Mouse (Mus musculus) regulatory T cell (primary cell): ENCODE results near the gene Tsc22d1.

Source experiments
- in situ Hi-C: fragments of 300-600 bp; cut with MboI, MseI; formaldehyde crosslinking; loops from one replicate; pipeline ENCODE4 v1.15.1; 2025; ENCODE audit warnings: high pct_unique_total_duplicates

Tsc22d1 gene

GRCm38 (mm10) chr14:76514050-76514585 lies 99.4 kb downstream of the Tsc22d1 start:
- in situ Hi-C loops: no loop called here

GRCm38 (mm10) chr14:76515620-76516019 lies 100.9 kb downstream of the Tsc22d1 start:
- in situ Hi-C loops: no loop called here

GRCm38 (mm10) chr14:76518217-76518616 lies 103.5 kb downstream of the Tsc22d1 start:
- in situ Hi-C loops: no loop called here

GRCm38 (mm10) chr14:76520606-76521005 lies 105.8 kb downstream of the Tsc22d1 start:
- in situ Hi-C loops: no loop called here

DNA sequence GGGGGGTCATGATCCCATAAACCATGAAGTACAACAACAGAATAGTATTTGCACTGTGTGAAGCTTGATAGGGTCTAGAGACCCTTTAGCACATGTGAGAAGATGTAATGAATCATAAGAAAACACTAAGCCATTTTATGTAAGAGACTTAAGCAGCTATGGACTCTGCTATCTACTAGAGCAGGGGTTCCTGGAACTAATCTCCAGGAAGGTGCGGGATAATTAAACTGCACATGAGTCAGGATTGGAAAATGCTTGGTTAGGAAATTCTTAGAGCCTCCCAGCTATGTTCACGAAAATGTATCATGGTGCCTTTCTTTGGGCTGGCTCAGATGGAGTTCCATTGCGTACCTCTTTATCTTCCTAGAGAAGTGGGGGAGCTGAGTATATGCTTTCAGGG lies 106.5 kb downstream of the Tsc22d1 start:
- in situ Hi-C loops: no loop called here

GRCm38 (mm10) chr14:76523344-76523743 lies 108.6 kb downstream of the Tsc22d1 start:
- in situ Hi-C loops: no loop called here

GRCm38 (mm10) chr14:76526467-76526866 lies 111.7 kb downstream of the Tsc22d1 start:
- in situ Hi-C loops: no loop called here

GRCm38 (mm10) chr14:76527030-76527719 lies 112.4 kb downstream of the Tsc22d1 start:
- in situ Hi-C loops: no loop called here

GRCm38 (mm10) chr14:76527758-76528313 lies 113.1 kb downstream of the Tsc22d1 start:
- in situ Hi-C loops: no loop called here

- in situ Hi-C loops: no loop called here
Observed at GRCm38 (mm10) chr14:76528641-76529040, 113.9 kb downstream of the Tsc22d1 start.

- in situ Hi-C loops: no loop called here
Observed at GRCm38 (mm10) chr14:76531027-76531660, 116.4 kb downstream of the Tsc22d1 start.

- in situ Hi-C loops: no loop called here
Observed at GRCm38 (mm10) chr14:76532257-76533169, 117.8 kb downstream of the Tsc22d1 start.

DNA sequence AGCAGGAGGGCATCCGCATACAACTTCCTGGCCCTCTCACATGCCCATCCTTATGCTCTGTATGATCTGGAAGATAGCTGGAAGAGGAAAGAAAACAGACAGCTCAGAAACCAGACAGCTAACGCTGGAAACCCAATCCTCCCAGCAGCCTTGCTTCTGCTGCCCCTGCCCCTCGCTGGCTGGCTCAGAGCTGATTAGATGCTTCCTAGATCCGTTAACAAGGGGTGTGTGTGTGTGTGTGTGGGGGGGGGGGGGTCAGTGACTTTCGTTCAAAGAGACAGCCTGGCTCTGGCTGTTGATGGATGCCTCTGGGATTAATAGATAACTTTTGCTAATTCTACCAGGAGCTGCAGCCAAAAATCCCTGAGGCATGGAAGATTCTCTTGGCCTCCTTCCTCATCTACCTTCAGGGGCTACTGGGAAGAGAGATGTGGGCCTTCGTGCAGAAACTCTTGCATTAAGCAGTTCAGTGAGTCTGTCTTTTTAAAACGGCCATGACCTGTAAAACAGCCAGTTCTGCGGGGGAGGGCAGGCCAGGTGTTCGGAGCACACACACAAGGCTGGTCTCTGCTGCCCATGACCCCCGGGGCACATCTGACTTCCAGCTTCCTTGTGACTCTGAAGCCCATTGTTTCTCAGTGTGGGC lies 118.5 kb downstream of the Tsc22d1 start:
- in situ Hi-C loops: no loop called here

- in situ Hi-C loops: no loop called here
Observed at GRCm38 (mm10) chr14:76535096-76535495, 120.3 kb downstream of the Tsc22d1 start.

- in situ Hi-C loops: no loop called here
Observed at GRCm38 (mm10) chr14:76536921-76537320, 122.2 kb downstream of the Tsc22d1 start.

DNA sequence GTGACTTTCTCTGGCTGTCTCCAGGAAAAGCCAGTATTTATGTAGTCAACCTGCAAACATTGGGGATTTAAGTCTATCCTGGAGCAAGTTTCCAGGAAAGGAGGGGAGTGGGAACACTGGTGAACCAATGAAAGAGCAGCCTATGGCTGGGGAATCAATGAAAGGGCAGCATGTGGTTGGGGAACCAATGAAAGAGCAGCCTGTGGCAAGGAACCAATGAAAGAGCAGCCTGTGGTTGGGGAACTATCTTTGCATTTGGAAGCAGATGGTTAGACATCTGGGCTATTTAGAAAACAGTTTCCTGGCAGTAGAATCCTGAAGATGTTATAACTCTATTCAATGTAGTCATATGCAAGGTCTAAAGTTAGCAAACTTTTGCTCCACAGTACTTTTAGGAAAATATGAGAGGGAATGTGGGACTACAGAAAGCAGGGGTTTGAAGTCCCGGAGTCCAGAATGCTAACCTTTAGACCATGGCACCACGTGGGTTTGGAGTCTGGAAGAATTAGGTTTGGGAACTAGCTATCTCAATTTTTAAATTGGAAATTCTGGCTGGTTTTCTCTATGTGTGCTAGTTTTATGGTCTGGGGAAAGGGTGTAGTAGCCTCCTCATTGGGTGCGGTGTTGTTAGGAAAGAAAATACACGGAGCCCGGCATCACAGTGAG lies 125.4 kb downstream of the Tsc22d1 start:
- in situ Hi-C loops: no loop called here

- in situ Hi-C loops: no loop called here
Observed at GRCm38 (mm10) chr14:76541341-76541740, 126.6 kb downstream of the Tsc22d1 start.

GRCm38 (mm10) chr14:76544136-76544535 lies 129.4 kb downstream of the Tsc22d1 start:
- in situ Hi-C loops: no loop called here

GRCm38 (mm10) chr14:76555263-76556030 lies 140.7 kb downstream of the Tsc22d1 start:
- in situ Hi-C loops: loop anchor here (10.0 kb wide), 2 partner anchors 229 to 461 kb away; no protein-coding TSS in a partner anchor
